Mouse (Mus musculus) embryonic facial prominence, embryonic 10.5 days (tissue): ENCODE measurements around the gene Gm27021. TPM values are rescaled to one million over a fixed set of nuclear protein-coding genes. Genes with fewer than 3 reads are reported as not detected.
A peak's percentile ranks its signal among the peaks of the same experiment; 100 is the strongest.
"Not testable (repeated sequence)": the region's sequence is repeated elsewhere in the genome, so short reads cannot be mapped to it uniquely, and the experiment has no call there.

Experiments used
- DNase-seq: peaks from one replicate; pipeline ENCODE4 v3.0.0-alpha.2; 2017; ENCODE audit warnings: low spot score
- H3K27ac ChIP-seq: fragments of 300-500 bp; sonication (generic); replicated peaks from 2 replicates; pipeline ENCODE4 v1.5.1; 2016; ENCODE audit warnings: mild to moderate bottlenecking
- H3K27me3 ChIP-seq: fragments of 300-500 bp; sonication (generic); replicated peaks from 2 replicates; pipeline ENCODE4 v1.6.1; 2016; ENCODE audit warnings: low read depth, mild to moderate bottlenecking; ENCODE audit not compliant: poor library complexity, severe bottlenecking
- H3K36me3 ChIP-seq: fragments of 300-500 bp; sonication (generic); replicated peaks from 2 replicates; pipeline ENCODE4 v1.6.1; 2016; ENCODE audit warnings: mild to moderate bottlenecking, moderate library complexity
- H3K4me1 ChIP-seq: fragments of 300-500 bp; sonication (generic); 2 replicates; pipeline ENCODE4 v1.6.1; 2016
- H3K4me3 ChIP-seq: fragments of 300-500 bp; sonication (generic); 2 replicates; pipeline ENCODE4 v1.5.1; 2016; ENCODE audit warnings: mild to moderate bottlenecking, moderate library complexity
- H3K9me3 ChIP-seq: fragments of 300-500 bp; sonication (generic); 2 replicates; pipeline ENCODE4 v1.6.1; 2016; ENCODE audit warnings: mild to moderate bottlenecking
- WGBS: fragments of 180-500 bp; shearing (Covaris S2); methylation state at CpG from one replicate; pipeline ENCODE4 v1.1.7; 2016; 5-methylcytosine and 5-hydroxymethylcytosine counted together
- polyA plus RNA-seq: library from polyadenylated mRNA; unstranded; fragments of >200 nt; fragmentation: Nextera tagmentation; extraction: Ambion mirVana; gene quantifications from 2 replicates; pipeline ENCODE4 v1.2.1, GENCODE M21; 2016

The Gm27021 gene
- polyA plus RNA-seq, 1 experiment from 2014 or later = 3.7 TPM

GRCm38 (mm10) chr8:120683602-120684001 lies 15.7 kb upstream of the Gm27021 start:
- Histone ChIP-seq H3K4me1 (peaks cover 27% of the 10 kb centered on the region), H3K9me3 (no peaks in the 10 kb centered on the region), H3K27me3 (peaks cover 42% of the 10 kb centered on the region), H3K36me3 (no peaks in the 10 kb centered on the region), H3K27ac (no peak overlapping the region), H3K4me3 (no peak overlapping the region)
- WGBS = 14% methylated on average over 10 of the region's 10 CpGs
- peak; percentile 77 for DNase-seq

DNA sequence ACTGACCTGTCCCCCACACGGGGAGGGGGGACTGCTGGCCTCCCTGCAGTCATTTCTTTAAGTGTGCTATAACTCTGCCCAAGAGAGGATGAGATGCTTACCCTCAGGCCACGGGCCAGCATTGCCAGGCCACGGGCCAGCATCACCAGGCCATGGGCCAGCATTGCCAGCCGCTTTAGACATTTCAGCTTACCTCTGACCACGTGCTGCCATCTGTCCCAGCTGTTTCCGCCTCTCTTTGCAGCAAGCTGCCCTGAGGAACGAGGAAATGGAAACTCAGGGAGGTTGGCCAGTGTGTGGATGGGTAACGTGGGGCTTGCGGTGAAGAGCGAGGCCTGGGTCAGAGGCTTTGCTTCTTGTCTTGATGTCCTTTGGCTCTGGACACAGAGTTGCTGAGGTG lies 13.2 kb upstream of the Gm27021 start:
- Histone ChIP-seq H3K4me1 (peaks cover 26% of the 10 kb centered on the region), H3K36me3 (no peaks in the 10 kb centered on the region), H3K4me3 (no peak overlapping the region), H3K27me3 (peaks cover 26% of the 10 kb centered on the region), H3K9me3 (no peaks in the 10 kb centered on the region), H3K27ac (no peak overlapping the region)
- WGBS = 84% methylated on average over 10 of the region's 10 CpGs
- DNase-seq = no peak

- H3K27ac ChIP-seq, H3K36me3 ChIP-seq, H3K4me3 ChIP-seq, H3K9me3 ChIP-seq: not testable (repeated sequence)
- H3K4me1 ChIP-seq = peaks cover 19% of the 10 kb centered on the region
- peak; percentile 52 for DNase-seq
- 63% methylated on average over 7 of the region's 7 CpGs for WGBS
- peaks cover 23% of the 10 kb centered on the region for H3K27me3 ChIP-seq
These were observed 12.5 kb upstream of the Gm27021 start for GRCm38 (mm10) chr8:120680405-120680804.

DNA sequence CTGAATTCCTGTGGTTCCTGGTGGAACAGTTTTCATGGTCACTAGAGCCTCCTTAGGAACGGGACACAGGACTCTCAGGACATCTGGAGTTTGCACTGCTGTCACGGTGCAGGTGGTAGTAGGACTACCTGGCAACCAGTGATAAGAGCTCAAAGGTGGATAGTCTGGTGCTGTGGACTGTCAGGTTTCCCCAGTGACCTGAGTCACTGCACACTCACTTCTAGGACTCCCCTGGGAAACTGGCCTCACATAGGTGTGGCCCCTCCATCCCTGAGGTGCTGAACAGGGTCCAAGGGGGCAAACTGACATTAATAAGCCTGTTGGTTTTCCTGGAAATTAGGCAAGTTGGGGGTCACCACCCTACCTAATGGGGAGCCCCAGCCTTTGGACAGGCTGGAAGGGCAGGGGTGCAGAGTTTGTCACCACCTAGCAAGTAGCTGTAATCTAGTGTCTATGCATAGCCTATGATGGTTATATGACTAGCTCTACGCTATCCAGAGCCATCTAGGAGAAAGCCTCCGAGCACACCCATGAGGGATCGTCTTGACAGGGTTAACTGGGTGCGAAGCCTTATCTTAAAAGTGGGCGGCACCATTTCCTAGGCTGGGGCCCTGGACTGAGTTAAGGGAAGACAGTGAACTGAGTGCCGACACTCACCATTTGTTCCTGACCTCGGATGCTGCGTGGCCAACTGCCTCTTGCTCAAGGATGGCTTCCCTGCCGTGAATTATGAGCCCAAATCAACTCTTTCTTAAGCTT lies 11.9 kb upstream of the Gm27021 start:
- Histone ChIP-seq H3K36me3 (peaks cover 9% of the 10 kb centered on the region), H3K4me3 (no peak overlapping the region), H3K27ac (no peak overlapping the region), H3K27me3 (peaks cover 23% of the 10 kb centered on the region), H3K4me1 (peaks cover 13% of the 10 kb centered on the region), H3K9me3 (no peaks in the 10 kb centered on the region)
- DNase-seq = no peak
- WGBS = 75% methylated on average over 11 of the region's 11 CpGs

GRCm38 (mm10) chr8:120678447-120678846 lies 10.6 kb upstream of the Gm27021 start:
- WGBS = 13% methylated on average over 10 of the region's 10 CpGs
- peak; percentile 86 for DNase-seq
- Histone ChIP-seq H3K9me3 (no peaks in the 10 kb centered on the region), H3K27me3 (peaks cover 17% of the 10 kb centered on the region), H3K36me3 (peaks cover 18% of the 10 kb centered on the region), H3K27ac (no peak overlapping the region), H3K4me3 (no peak overlapping the region), H3K4me1 (peaks cover 4% of the 10 kb centered on the region; the same call in 1 of the 2 replicates)

DNA sequence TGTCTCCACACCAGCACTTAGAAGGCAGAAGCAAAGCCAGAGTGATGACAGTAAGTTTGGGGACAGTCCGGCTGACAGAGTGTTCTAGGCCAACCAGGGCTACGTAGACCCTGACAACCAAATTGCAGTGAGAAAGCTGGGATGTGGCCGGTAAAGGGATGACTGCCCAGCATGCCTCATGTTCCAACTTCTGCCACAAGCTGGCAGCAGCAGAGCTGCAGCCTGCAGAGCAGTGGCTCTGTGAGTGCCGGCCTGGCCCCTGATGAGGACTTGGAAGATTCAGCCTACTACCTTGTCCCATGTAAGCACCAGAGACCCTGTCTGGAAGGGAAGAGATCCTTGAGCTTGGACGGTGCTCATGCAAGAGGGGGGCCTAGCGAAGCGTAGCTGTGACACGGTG lies 7.8 kb upstream of the Gm27021 start:
- no peak for DNase-seq
- peaks cover 45% of the 10 kb centered on the region for H3K36me3 ChIP-seq
- 71% methylated on average over 8 of the region's 8 CpGs for WGBS
- no peak overlapping the region for H3K27ac ChIP-seq
- 0 out of 2 replicates have a peak, but pooled peaks cover 6% of the 10 kb centered on the region for H3K27me3 ChIP-seq
- no peaks in the 10 kb centered on the region for H3K9me3 ChIP-seq
- H3K4me1 ChIP-seq = peaks cover 16% of the 10 kb centered on the region
- H3K4me3 ChIP-seq = no peak overlapping the region

DNA sequence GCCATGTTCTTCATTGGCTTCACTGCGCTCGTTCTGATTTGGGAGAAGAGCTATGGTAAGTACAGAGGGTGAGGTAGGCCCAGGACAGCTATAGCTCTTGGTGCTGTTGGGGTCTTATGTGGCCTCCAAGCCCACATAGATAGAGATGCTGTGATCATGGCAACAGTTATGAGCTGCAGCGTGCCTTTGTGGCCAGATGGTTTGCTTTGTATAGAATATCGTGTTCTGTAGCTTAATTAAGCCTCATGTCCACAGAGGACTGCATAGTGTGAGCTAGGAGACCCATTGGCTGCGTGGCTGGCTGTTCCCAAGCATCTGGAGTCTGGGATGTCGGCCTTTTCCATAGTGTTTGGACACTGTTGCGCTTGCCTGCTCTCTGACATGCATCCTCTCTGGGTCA lies 5.4 kb upstream of the Gm27021 start:
- H3K9me3 ChIP-seq = no peaks in the 10 kb centered on the region
- H3K4me1 ChIP-seq = peaks cover 30% of the 10 kb centered on the region
- no peak overlapping the region for H3K27ac ChIP-seq
- no peak overlapping the region for H3K4me3 ChIP-seq
- H3K27me3 ChIP-seq = no peaks in the 10 kb centered on the region
- no peak for DNase-seq
- 93% methylated on average over 7 of the region's 7 CpGs for WGBS
- peaks cover 57% of the 10 kb centered on the region for H3K36me3 ChIP-seq

DNA sequence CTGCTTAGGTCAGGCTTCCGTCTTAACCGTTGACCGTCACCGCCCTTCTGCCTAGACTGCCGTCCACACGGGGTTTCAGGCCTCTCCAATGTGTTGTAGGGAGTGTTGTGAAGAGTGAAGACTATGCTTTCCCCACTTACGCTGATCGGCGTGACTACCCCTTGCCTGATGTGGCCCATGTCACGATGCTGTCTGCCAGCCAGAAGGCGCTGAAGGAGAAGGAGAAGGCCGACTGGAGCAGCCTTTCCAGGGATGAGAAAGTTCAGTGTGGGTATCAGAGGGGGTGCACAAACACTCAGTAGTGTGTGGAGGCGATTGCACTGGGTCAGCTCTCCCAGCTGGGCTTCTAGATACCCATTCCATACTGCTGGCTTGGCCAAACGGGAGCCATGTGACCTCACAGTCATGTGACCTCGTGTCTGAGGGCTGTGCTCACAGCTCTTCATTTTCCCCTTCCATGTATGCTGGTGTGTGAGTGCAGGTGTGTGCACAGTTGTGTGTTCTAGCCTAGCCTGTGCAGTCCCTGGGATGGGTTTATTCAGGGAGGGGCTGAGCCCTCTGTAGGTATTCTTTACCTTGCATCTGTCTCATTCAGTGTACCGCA lies 4.8 kb upstream of the Gm27021 start:
- no peaks in the 10 kb centered on the region for H3K9me3 ChIP-seq
- no peaks in the 10 kb centered on the region for H3K27me3 ChIP-seq
- no peak overlapping the region for H3K27ac ChIP-seq
- WGBS = 93% methylated on average over 16 of the region's 16 CpGs
- peaks cover 30% of the 10 kb centered on the region for H3K4me1 ChIP-seq
- no peak overlapping the region for H3K4me3 ChIP-seq
- no peak for DNase-seq
- peaks cover 57% of the 10 kb centered on the region for H3K36me3 ChIP-seq

- Histone ChIP-seq H3K36me3 (peaks cover 57% of the 10 kb centered on the region), H3K27ac (no peak overlapping the region), H3K27me3 (no peaks in the 10 kb centered on the region), H3K9me3 (no peaks in the 10 kb centered on the region), H3K4me3 (no peak overlapping the region), H3K4me1 (peaks cover 34% of the 10 kb centered on the region)
- DNase-seq = peak; percentile 21
- 46% methylated on average over 6 of the region's 6 CpGs for WGBS
These were observed 3.9 kb upstream of the Gm27021 start for GRCm38 (mm10) chr8:120671775-120672174.

DNA sequence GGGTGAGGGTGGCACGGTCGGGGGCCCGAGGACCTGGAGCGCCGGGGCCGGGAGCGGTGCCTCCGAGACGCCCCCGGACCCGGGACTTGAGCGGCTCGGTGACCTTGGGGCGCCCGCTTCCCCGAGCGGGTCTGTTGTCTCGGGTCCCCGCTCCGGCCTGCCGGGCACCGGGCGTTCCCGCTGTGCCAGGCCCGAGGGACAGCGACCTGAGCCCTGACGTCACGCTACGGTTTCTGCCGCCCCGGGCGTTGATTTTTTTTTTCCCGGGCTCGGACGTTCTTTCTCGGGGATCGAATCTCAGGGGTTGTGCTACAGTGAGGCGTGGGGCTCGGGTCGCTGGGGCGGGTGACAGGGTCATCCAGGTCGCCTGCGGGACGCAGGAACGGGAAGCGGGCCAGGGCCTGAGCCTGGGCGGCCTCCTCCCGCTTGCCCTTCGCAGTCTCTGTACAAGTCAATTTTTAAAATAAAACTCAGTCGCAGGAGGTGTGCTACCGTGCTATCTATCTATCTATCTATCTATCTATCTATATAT lies 561 bp upstream of the Gm27021 start, which contains the start of gene Emc8:
Emc8 (minus strand) TSS at position 200 of the 532 bp plus-strand sequence.
- H3K27ac ChIP-seq = peak within 1 kb of the TSS; percentile 93
- no peaks in the 10 kb centered on the region for H3K9me3 ChIP-seq
- no peaks in the 10 kb centered on the region for H3K27me3 ChIP-seq
- H3K36me3 ChIP-seq = peaks cover 59% of the 10 kb centered on the region
- peaks cover 61% of the 10 kb centered on the region for H3K4me1 ChIP-seq
- peak within 1 kb of the TSS; percentile 99 for H3K4me3 ChIP-seq
- no peak for DNase-seq
- 1% methylated on average over 51 of the region's 51 CpGs for WGBS

DNA sequence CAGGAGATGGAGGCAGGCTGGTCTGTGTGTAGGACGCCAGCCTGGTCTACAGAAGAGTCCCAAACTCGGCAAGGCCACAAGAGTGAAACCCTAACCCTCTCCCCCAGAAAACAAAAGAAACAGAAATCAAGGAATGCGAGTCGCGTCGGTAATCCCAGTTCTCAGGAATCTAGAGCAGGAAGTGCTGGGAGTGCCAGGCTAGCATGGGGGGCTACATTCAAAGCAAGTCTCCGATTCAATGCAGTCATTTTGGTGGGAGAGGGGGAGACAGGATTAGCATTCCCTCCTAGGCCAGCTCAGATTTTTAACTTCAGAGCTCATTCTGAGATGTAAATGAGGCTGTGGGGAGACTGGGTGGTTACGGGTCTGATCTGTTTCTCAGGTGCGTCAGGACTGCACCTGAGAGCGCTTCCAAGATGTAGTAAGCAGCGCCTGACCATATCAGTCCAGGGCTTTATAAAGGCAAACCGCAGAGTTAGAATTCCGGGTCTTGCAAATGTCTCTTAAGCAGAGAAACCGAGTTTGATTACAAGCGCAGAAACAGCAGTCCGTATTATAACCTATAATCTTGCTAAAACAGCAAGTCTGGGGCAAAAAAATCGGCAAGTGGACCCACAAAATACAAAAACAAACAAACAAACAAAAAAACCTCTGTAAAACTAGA lies 940 bp downstream of the Gm27021 start:
- Histone ChIP-seq H3K4me3 (peak overlapping the region; percentile 99), H3K27ac (peak overlapping the region; percentile 93), H3K36me3 (peaks cover 50% of the 10 kb centered on the region), H3K27me3 (no peaks in the 10 kb centered on the region), H3K4me1 (peaks cover 59% of the 10 kb centered on the region), H3K9me3 (no peaks in the 10 kb centered on the region)
- WGBS = 1% methylated on average over 17 of the region's 17 CpGs
- DNase-seq = peak; percentile 36

- H3K27me3 ChIP-seq = no peaks in the 10 kb centered on the region
- H3K27ac ChIP-seq = 0 out of 2 replicates have a peak overlapping the region, but pooled peaks have one; percentile 93
- peaks cover 50% of the 10 kb centered on the region for H3K4me1 ChIP-seq
- peaks cover 43% of the 10 kb centered on the region for H3K36me3 ChIP-seq
- 71% methylated on average over 3 of the region's 3 CpGs for WGBS
- H3K9me3 ChIP-seq = no peaks in the 10 kb centered on the region
- H3K4me3 ChIP-seq = peak overlapping the region; percentile 99
- no peak for DNase-seq
These were observed 2.0 kb downstream of the Gm27021 start for GRCm38 (mm10) chr8:120665726-120666455.
